Mouse (Mus musculus): ENCODE measurements around the gene Csnka2ip. TPM values are rescaled to one million over a fixed set of nuclear protein-coding genes. Genes with fewer than 3 reads are reported as not detected.

The Csnka2ip gene
- not detected in 2 replicates for polyA plus RNA-seq (2012; rRNA removed; ENCODE audit: low replicate concordance)

GRCm38 (mm10) chr16:64602308-64602707 lies at the start of gene Csnka2ip:
Gene Csnka2ip, minus strand, starts transcription at chr16:64602408.

Other genes with a start within 250 kb of the Csnka2ip start
- gene 4930453N24Rik, start 168.8 kb upstream of the Csnka2ip start, polyA plus RNA-seq (2012; rRNA removed; ENCODE audit: low replicate concordance): 3.9 and 4.7 TPM in 2 replicates
- 0.61 and 1.4 TPM in 2 replicates for gene Zfp654, start 249.2 kb upstream of the Csnka2ip start, polyA plus RNA-seq (2012; rRNA removed; ENCODE audit: low replicate concordance)
- 6.0 and 15.1 TPM in 2 replicates for gene Cggbp1, start 249.6 kb upstream of the Csnka2ip start, polyA plus RNA-seq (2012; rRNA removed; ENCODE audit: low replicate concordance)